Mouse (Mus musculus): ENCODE measurements at regions not wholly inside any gene's neighbourhood (a gene's known extent, or its start where the extent isn't known, plus 50 kb on each side); places are given as distances from the start of the nearest gene placed in this dataset.

DNA sequence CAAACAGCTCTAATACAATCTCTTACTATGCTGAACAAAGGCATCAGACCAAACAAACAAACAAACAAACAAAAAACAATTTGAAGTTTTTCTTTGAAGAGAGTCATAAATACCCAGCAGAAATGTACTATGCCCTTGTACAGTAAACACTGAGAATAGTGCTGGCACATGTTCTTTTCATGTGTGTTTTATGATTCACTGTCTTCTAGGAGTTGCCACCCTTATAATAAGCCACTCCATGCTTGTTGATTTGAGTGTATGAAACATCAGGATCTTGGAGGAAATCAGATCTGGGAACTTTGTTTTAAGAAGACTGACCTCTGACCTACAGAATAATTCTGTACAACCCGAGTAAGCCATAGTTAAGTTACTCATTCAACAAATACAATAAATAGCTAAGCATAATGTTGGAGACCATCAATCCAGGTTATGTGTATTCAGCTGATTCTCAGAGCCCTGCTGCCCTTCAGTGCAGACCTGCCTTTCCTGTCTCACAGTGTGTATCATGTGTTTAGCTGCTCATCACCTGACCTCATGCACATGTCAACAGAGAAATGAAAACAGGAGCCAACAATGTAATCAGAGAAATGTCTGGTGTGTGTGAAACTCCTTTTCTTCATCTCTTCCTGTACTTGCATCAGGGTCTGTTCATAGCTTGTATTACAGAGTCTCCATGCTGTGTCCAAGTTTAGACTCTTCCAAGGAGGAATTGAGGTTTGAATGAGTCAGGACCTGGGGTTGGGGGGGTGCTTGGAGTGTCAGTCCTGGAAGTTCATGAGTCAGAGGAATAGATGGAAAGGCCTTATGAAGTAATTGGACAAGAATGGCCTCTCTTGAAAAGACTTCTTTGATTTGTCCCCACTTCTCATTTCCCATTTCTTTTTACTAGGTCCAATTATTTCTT, 596.8 kb upstream of the Camk1g start:
- no peak overlapping the region for H3K9ac ChIP-seq (ENCODE audit: low read length)
- ATAC-seq (replicated peaks; ENCODE audit: low FRiP score, low TSS enrichment, low read depth) (no peak), DNase-seq (ENCODE audit: low spot score) (no peak)
- no peak overlapping the region for H3K4me2 ChIP-seq (ENCODE audit: low read length)
- no peaks in the 10 kb centered on the region for H3K9me3 ChIP-seq (ENCODE audit: control insufficient read depth, low read length)
- H3K4me1 ChIP-seq (replicated peaks; ENCODE audit: control insufficient read depth, insufficient read depth, low read length), result no peaks in the 10 kb centered on the region; the same call in 1 of the 2 replicates
- no peak overlapping the region for H3K4me3 ChIP-seq (ENCODE audit: low read depth, low read length)
- no peaks in the 10 kb centered on the region for H3K36me3 ChIP-seq (ENCODE audit: control insufficient read depth, insufficient read depth, low read length)
- H3K27me3 ChIP-seq (replicated peaks; ENCODE audit: control insufficient read depth, insufficient read depth, low read length), result no peaks in the 10 kb centered on the region
- no peak overlapping the region for H3K27ac ChIP-seq (ENCODE audit: low read depth)
- WGBS, result 24% methylated on average over 1 of the region's 1 CpGs

DNA sequence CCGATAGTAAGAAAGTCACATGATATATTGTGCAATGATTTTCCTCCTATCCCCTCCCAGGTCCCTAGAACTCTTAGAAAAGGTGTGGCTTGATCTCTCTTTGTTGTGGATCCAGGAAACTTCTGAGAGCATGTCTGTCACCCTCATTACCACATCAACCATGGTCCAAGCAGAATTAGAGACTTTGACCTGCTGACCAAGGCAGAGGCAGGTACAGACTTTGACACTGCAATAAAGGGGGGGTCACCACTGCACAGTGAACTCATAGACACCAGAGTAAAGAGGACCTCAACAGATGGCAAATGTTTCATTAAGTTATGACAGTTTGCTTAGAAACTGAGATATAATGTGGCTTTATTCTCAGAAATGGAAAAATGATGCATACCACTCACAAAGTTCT, 595.2 kb upstream of the Camk1g start:
- WGBS, result 79% methylated on average over 1 of the region's 1 CpGs
- Histone ChIP-seq H3K9me3 (ENCODE audit: control insufficient read depth, low read length) (no peaks in the 10 kb centered on the region), H3K4me2 (ENCODE audit: low read length) (no peak overlapping the region), H3K36me3 (ENCODE audit: control insufficient read depth, insufficient read depth, low read length) (no peaks in the 10 kb centered on the region), H3K27me3 (replicated peaks; ENCODE audit: control insufficient read depth, insufficient read depth, low read length) (no peaks in the 10 kb centered on the region), H3K27ac (ENCODE audit: low read depth) (no peak overlapping the region), H3K9ac (ENCODE audit: low read length) (no peak overlapping the region), H3K4me3 (ENCODE audit: low read depth, low read length) (no peak overlapping the region), H3K4me1 (replicated peaks; ENCODE audit: control insufficient read depth, insufficient read depth, low read length) (no peaks in the 10 kb centered on the region; the same call in 1 of the 2 replicates)
- DNase-seq (ENCODE audit: low spot score) (no peak), ATAC-seq (replicated peaks; ENCODE audit: low FRiP score, low TSS enrichment, low read depth) (no peak)

DNA sequence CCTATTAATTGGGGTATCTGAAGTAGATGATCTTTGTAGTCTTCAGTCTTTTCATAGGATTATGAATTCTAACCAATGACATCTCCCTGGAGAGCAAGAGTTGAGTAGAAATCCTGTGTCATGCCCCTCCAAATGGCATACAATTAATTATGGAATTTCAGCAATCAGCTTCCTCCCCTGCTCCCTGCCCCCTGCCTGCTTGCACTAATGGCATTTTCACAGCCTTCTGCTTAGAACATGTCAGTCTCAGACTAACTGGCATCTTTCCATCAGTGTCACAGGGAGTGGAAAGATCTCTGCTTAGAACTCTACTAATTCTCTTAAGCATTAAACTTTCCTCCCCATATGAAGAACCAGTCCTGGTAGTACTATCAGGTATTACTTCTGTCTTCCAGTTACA, 581.8 kb upstream of the Camk1g start:
- Histone ChIP-seq H3K9me3 (ENCODE audit: control insufficient read depth, low read length) (no peaks in the 10 kb centered on the region), H3K27ac (ENCODE audit: low read depth) (no peak overlapping the region), H3K4me1 (replicated peaks; ENCODE audit: control insufficient read depth, insufficient read depth, low read length) (no peaks in the 10 kb centered on the region), H3K36me3 (ENCODE audit: control insufficient read depth, insufficient read depth, low read length) (no peaks in the 10 kb centered on the region), H3K4me3 (ENCODE audit: low read depth, low read length) (no peak overlapping the region), H3K9ac (ENCODE audit: low read length) (no peak overlapping the region), H3K4me2 (ENCODE audit: low read length) (no peak overlapping the region), H3K27me3 (replicated peaks; ENCODE audit: control insufficient read depth, insufficient read depth, low read length) (no peaks in the 10 kb centered on the region)
- no peak for ATAC-seq (replicated peaks; ENCODE audit: low FRiP score, low TSS enrichment, low read depth)
- no peak for DNase-seq (ENCODE audit: low spot score)

DNA sequence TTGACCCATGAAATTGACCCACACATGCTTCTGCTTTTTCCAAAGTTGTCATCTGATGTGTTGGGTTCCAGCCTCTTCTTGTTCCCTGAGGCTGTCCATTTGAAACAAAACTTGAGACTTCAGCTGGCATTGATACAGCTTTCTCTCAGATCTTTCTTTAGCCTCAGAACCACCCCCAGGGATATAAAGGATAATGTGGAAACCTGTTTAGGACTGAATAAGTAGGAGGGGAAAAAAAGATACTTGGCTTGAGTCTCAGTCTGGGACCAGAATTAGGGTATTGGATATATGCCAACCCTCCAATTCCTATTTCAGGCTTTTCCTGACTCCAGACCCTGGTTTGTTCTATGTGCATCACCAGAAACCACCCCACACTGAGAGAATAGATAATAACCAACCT, 579.7 kb upstream of the Camk1g start:
- DNase-seq (ENCODE audit: low spot score), result no peak

DNA sequence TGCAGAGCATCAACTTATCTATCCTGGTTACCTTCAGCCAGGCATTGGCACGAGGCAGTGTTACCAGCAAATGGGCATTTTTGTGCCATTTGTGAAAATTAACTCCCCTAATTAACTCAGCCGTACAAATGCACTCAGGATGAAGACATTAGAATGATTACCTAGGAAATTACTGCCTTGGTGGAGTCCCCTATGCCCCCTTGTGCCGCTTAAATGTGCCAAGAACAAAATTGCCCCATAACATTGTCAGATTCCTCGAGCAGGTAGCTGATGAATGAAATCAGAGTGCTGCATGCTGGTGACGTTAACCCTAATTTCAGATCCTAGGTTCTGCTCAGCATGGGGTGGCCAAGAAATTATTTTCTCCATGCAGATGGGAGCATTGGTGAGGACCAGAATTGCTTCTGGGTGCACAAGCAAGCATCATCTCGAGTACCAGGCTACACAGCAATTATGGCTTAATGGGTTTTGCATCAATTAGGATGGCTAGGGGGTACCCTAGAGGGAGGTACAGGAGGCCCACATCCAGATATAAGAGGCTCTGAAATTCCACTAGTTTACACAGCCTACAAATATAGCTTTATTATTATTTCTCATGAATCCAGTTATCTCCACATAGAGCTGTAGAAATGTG, 577.0 kb upstream of the Camk1g start:
- H3K27me3 ChIP-seq (replicated peaks; ENCODE audit: control insufficient read depth, insufficient read depth, low read length), result no peaks in the 10 kb centered on the region
- H3K4me1 ChIP-seq (replicated peaks; ENCODE audit: control insufficient read depth, insufficient read depth, low read length), result no peaks in the 10 kb centered on the region
- 83% methylated on average over 6 of the region's 6 CpGs for WGBS

More for the DNA sequence above, 579.7 kb upstream of the Camk1g start:
- H3K4me1 ChIP-seq (replicated peaks; ENCODE audit: control insufficient read depth, insufficient read depth, low read length), result no peaks in the 10 kb centered on the region
- ATAC-seq (replicated peaks; ENCODE audit: low FRiP score, low TSS enrichment, low read depth), result no peak
- H3K4me2 ChIP-seq (ENCODE audit: low read length), result no peak overlapping the region
- H3K27ac ChIP-seq (ENCODE audit: low read depth), result no peak overlapping the region
- no peak overlapping the region for H3K9ac ChIP-seq (ENCODE audit: low read length)
- H3K27me3 ChIP-seq (replicated peaks; ENCODE audit: control insufficient read depth, insufficient read depth, low read length), result no peaks in the 10 kb centered on the region
- H3K9me3 ChIP-seq (ENCODE audit: control insufficient read depth, low read length), result no peaks in the 10 kb centered on the region
- no peak overlapping the region for H3K4me3 ChIP-seq (ENCODE audit: low read depth, low read length)
- no peaks in the 10 kb centered on the region for H3K36me3 ChIP-seq (ENCODE audit: control insufficient read depth, insufficient read depth, low read length)

DNA sequence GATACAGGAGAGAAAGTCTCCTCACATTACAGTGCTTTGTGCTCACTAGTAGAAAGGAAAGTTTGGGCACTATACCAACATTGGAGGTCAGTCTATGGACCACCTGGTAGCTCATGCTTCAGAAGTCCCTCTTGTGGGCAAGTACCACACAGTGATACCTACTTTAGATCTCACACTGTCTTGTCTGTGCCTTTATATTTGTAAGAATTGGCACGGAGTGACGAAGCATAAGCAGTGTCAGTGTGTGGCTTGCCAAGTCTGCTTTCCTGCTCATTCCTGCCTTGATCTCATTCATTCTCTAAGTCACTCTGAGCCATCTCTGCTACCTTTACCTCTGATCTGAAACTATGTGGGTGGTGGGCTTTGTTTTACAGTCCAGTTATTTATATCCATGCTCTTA, 565.9 kb upstream of the Camk1g start:
- DNase-seq (ENCODE audit: low spot score) (no peak), ATAC-seq (replicated peaks; ENCODE audit: low FRiP score, low TSS enrichment, low read depth) (no peak)
- Histone ChIP-seq H3K27ac (ENCODE audit: low read depth) (no peak overlapping the region), H3K36me3 (ENCODE audit: control insufficient read depth, insufficient read depth, low read length) (no peaks in the 10 kb centered on the region), H3K27me3 (replicated peaks; ENCODE audit: control insufficient read depth, insufficient read depth, low read length) (no peaks in the 10 kb centered on the region), H3K4me3 (ENCODE audit: low read depth, low read length) (no peak overlapping the region), H3K4me2 (ENCODE audit: low read length) (no peak overlapping the region), H3K4me1 (replicated peaks; ENCODE audit: control insufficient read depth, insufficient read depth, low read length) (no peaks in the 10 kb centered on the region), H3K9me3 (ENCODE audit: control insufficient read depth, low read length) (no peaks in the 10 kb centered on the region), H3K9ac (ENCODE audit: low read length) (no peak overlapping the region)
- 87% methylated on average over 2 of the region's 2 CpGs for WGBS

More for the DNA sequence above, 577.0 kb upstream of the Camk1g start:
- Histone ChIP-seq H3K27ac (ENCODE audit: low read depth) (no peak overlapping the region), H3K9ac (ENCODE audit: low read length) (no peak overlapping the region), H3K4me2 (ENCODE audit: low read length) (no peak overlapping the region), H3K36me3 (ENCODE audit: control insufficient read depth, insufficient read depth, low read length) (no peaks in the 10 kb centered on the region), H3K9me3 (ENCODE audit: control insufficient read depth, low read length) (no peaks in the 10 kb centered on the region), H3K4me3 (ENCODE audit: low read depth, low read length) (no peak overlapping the region)
- DNase-seq (ENCODE audit: low spot score) (no peak), ATAC-seq (replicated peaks; ENCODE audit: low FRiP score, low TSS enrichment, low read depth) (no peak)

DNA sequence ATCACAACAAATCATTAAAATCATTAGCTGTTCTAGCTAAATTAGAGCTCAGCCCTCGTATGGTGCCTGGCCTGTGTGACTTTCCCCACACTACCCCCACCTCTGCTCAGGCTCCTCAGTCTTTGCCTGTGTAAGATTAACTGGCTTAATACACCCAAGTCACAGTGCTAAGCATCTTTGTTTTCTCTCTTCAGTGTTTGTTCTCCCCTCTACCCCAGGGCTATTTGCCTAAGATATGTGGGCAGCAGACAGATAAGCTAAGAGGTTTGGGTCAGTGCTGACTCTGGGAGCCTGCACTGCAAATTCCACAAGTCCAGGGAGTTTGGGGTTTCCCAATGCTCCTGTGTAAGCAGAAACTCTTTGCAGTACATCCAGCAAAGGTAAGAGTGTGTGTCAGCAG, 564.2 kb upstream of the Camk1g start:
- no peaks in the 10 kb centered on the region for H3K36me3 ChIP-seq (ENCODE audit: control insufficient read depth, insufficient read depth, low read length)
- H3K4me1 ChIP-seq (replicated peaks; ENCODE audit: control insufficient read depth, insufficient read depth, low read length), result no peaks in the 10 kb centered on the region
- no peak overlapping the region for H3K4me2 ChIP-seq (ENCODE audit: low read length)
- H3K4me3 ChIP-seq (ENCODE audit: low read depth, low read length), result no peak overlapping the region
- no peak overlapping the region for H3K27ac ChIP-seq (ENCODE audit: low read depth)
- WGBS, result 56% methylated on average over 1 of the region's 1 CpGs
- ATAC-seq (replicated peaks; ENCODE audit: low FRiP score, low TSS enrichment, low read depth) (no peak), DNase-seq (ENCODE audit: low spot score) (no peak)
- no peaks in the 10 kb centered on the region for H3K9me3 ChIP-seq (ENCODE audit: control insufficient read depth, low read length)
- H3K27me3 ChIP-seq (replicated peaks; ENCODE audit: control insufficient read depth, insufficient read depth, low read length), result no peaks in the 10 kb centered on the region
- H3K9ac ChIP-seq (ENCODE audit: low read length), result no peak overlapping the region

DNA sequence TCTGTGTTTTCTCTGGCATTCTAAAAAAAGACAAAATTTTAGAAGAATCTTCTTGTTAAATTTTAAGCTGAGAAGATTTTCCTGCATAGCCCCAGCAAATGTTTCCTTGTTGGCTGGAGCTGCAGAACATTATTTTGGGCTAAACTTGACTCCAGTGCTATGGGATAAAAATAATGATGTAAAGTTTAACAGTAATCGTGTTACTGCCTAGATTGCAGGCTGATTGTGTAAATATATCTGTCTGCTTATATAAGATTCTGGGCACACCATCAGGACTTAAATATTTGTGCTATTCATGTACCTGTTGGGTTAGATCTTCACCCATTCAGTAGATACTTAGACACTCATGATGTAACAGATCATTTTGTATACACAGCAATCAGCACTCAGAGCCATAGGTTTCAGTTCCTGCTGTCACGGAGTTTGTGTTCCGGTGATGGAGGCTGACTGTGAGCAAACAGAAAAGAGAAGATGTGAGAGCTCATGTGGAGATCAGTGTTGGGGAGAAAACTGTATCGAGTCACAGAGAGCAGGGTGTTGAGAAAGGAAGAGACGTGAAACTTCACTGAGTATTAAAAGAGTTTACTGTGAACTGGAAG, 561.1 kb upstream of the Camk1g start:
- Histone ChIP-seq H3K27ac (ENCODE audit: low read depth) (no peak overlapping the region), H3K4me1 (replicated peaks; ENCODE audit: control insufficient read depth, insufficient read depth, low read length) (no peaks in the 10 kb centered on the region), H3K36me3 (ENCODE audit: control insufficient read depth, insufficient read depth, low read length) (no peaks in the 10 kb centered on the region), H3K4me2 (ENCODE audit: low read length) (no peak overlapping the region), H3K9me3 (ENCODE audit: control insufficient read depth, low read length) (no peaks in the 10 kb centered on the region), H3K27me3 (replicated peaks; ENCODE audit: control insufficient read depth, insufficient read depth, low read length) (no peaks in the 10 kb centered on the region), H3K4me3 (ENCODE audit: low read depth, low read length) (no peak overlapping the region), H3K9ac (ENCODE audit: low read length) (no peak overlapping the region)
- ATAC-seq (replicated peaks; ENCODE audit: low FRiP score, low TSS enrichment, low read depth) (no peak), DNase-seq (ENCODE audit: low spot score) (no peak)
- 70% methylated on average over 5 of the region's 5 CpGs for WGBS
